ENCODE assay signal across 10 mouse cellular contexts in the genomic region with DNA sequence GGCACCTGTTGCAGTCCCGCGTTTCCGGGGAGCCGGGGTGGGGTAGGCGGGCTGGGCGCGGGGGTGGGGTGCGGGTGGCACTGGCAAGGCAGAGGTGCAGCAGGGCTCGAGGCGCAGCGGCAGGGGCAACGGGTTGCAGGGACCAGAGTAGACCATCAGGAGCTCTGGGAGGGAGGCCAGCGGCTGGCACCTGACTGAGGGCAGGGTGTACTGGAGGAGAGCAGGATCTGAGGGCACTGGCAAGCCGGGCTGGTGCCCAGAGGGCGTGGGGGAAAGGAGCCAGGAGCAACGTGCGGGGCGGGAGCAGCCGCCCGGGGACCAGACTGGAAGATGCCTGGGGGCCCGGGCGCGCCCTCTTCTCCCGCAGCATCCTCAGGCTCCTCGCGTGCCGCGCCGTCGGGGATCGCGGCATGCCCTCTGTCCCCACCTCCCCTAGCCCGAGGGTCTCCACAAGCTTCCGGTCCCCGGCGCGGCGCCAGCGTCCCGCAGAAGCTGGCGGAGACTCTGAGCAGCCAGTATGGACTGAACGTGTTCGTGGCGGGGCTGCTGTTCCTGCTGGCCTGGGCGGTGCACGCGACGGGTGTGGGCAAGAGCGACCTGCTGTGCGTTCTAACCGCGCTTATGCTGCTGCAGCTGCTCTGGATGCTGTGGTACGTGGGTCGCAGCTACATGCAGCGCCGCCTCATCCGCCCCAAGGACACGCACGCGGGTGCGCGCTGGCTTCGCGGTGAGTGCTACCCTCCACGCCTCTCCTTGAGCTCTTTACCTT. TPM values are rescaled to one million over a fixed set of nuclear protein-coding genes. Genes with fewer than 3 reads are reported as not detected.
DNase-seq lines count a peak whose midpoint lies in the region; ATAC-seq lines count a peak whose summit lies in the region.
"Had no signal": no experiment of that assay in that cellular context is flagged by ENCODE, and none has a peak within 500 bp of the region (broad histone marks: within the 10 kb centered on the region; RNA-seq: fewer than 3 reads in every experiment).

No protein-coding gene starts in this region.

- peak; percentile 52; the same call in 1 of the 2 replicates for ATAC-seq in limb, embryonic 11.5 days (ENCODE audit: insufficient number of reproducible peaks, low FRiP score, low TSS enrichment, low read depth)
- no peak; the same call in 1 of the 2 replicates for ATAC-seq in stomach, embryonic 16.5 days (ENCODE audit: insufficient read depth, low FRiP score)

- DNase-seq in adrenal gland, postnatal 14 days: peak; percentile 66
- no peak for DNase-seq in adrenal gland, postnatal 4 days (ENCODE audit: low spot score in 2 of 2)
- DNase-seq in right cerebral cortex, postnatal 4 days: peak; percentile 20
- DNase-seq in right cerebral cortex, postnatal 25 days: no peak
- DNase-seq in limb, embryonic 11.5 days (ENCODE audit: low spot score): peak; percentile 55
- no peak for DNase-seq in cerebellum, adult 9-10 months
- no peak for DNase-seq in layer of hippocampus, adult 8-10 months (ENCODE audit: low spot score in 2 of 2)
- DNase-seq: cerebellum, postnatal 36 days; lung, postnatal 4 days had no signal

- H3K27me3 ChIP-seq in limb, embryonic 11.5 days (ENCODE audit: control insufficient read depth, insufficient read depth, low read length): peaks cover 46% of the 10 kb centered on the region
- H3K27me3 ChIP-seq in stomach, embryonic 16.5 days (ENCODE audit: control insufficient read depth, insufficient read depth, low read length): peaks cover 39% of the 10 kb centered on the region

- H3K27ac ChIP-seq in limb, embryonic 11.5 days (replicated peaks; ENCODE audit: low read depth, low read length): no peak overlapping the region
- H3K27ac ChIP-seq in stomach, embryonic 16.5 days (ENCODE audit: low read length): no peak overlapping the region

- 2% methylated on average over 53 of the region's 65 CpGs for WGBS in limb, embryonic 11.5 days
- WGBS in stomach, embryonic 16.5 days: 3% methylated on average over 65 of the region's 65 CpGs

- H3K36me3 ChIP-seq in limb, embryonic 11.5 days (ENCODE audit: control insufficient read depth, insufficient read depth, low read length): no peaks in the 10 kb centered on the region
- no peaks in the 10 kb centered on the region for H3K36me3 ChIP-seq in stomach, embryonic 16.5 days (ENCODE audit: control insufficient read depth, insufficient read depth, low read length)

- H3K4me3 ChIP-seq in limb, embryonic 11.5 days (ENCODE audit: low read depth, low read length): peak overlapping the region; percentile 9
- H3K4me3 ChIP-seq in stomach, embryonic 16.5 days (replicated peaks; ENCODE audit: low read length): peak overlapping the region; percentile 31

- H3K9me3 ChIP-seq in limb, embryonic 11.5 days (ENCODE audit: control insufficient read depth, low read length): no peaks in the 10 kb centered on the region
- no peaks in the 10 kb centered on the region for H3K9me3 ChIP-seq in stomach, embryonic 16.5 days (replicated peaks; ENCODE audit: control insufficient read depth, low read length)

- H3K4me2 ChIP-seq in limb, embryonic 11.5 days (ENCODE audit: low read depth, severe bottlenecking): peak overlapping the region; percentile 37
- H3K4me2 ChIP-seq in stomach, embryonic 16.5 days (ENCODE audit: low read depth, low read length): peak overlapping the region; percentile 45

- peaks cover 8% of the 10 kb centered on the region; the same call in 1 of the 2 replicates for H3K4me1 ChIP-seq in limb, embryonic 11.5 days (ENCODE audit: control insufficient read depth, insufficient read depth, low read length)
- peaks cover 8% of the 10 kb centered on the region; the same call in 1 of the 2 replicates for H3K4me1 ChIP-seq in stomach, embryonic 16.5 days (ENCODE audit: control insufficient read depth, insufficient read depth, low read length)

- H3K9ac ChIP-seq in limb, embryonic 11.5 days (ENCODE audit: low read length): no peak overlapping the region
- no peak overlapping the region for H3K9ac ChIP-seq in stomach, embryonic 16.5 days (ENCODE audit: low read length)

RNA-seq across cellular contexts. Expression of gene Otop1, which starts 1.5 kb away (rescaled TPM):
- total RNA-seq in adrenal gland, postnatal 14 days (2021): 39.1 and 52.7 TPM in 2 replicates
- total RNA-seq in adrenal gland, postnatal 4 days (2021): 10 to 100 TPM; 10.3 to 12.7 TPM
- polyA plus RNA-seq in limb, embryonic 11.5 days (2014; fragmentation: Nextera tagmentation; extraction: Ambion mirVana): 0.28 and 0.40 TPM in 2 replicates
- polyA plus RNA-seq in stomach, embryonic 16.5 days (2015; fragmentation: Nextera tagmentation; extraction: Ambion mirVana): not detected in 2 replicates
- not detected for total RNA-seq in layer of hippocampus, adult 8-10 months (2022)

RNA-seq across cellular contexts. Expression of gene Tmem128, which starts 17.3 kb away (rescaled TPM):
- total RNA-seq in adrenal gland, postnatal 14 days (2021): 42.6 and 46.3 TPM in 2 replicates
- 10 to 100 TPM; 46.3 to 48.7 TPM for total RNA-seq in adrenal gland, postnatal 4 days (2021)
- 74.2 and 79.9 TPM in 2 replicates for polyA plus RNA-seq in limb, embryonic 11.5 days (2014; fragmentation: Nextera tagmentation; extraction: Ambion mirVana)
- polyA plus RNA-seq in stomach, embryonic 16.5 days (2015; fragmentation: Nextera tagmentation; extraction: Ambion mirVana): 66.2 and 69.0 TPM in 2 replicates
- 10 to 100 TPM; 29.0 to 34.0 (median 30.1) TPM for total RNA-seq in layer of hippocampus, adult 8-10 months (2022)

RNA-seq across cellular contexts. Expression of gene Drd5, which starts 41.9 kb away (rescaled TPM):
- total RNA-seq in adrenal gland, postnatal 14 days (2021): not detected in 2 replicates
- not detected for total RNA-seq in adrenal gland, postnatal 4 days (2021)
- not detected in 2 replicates for polyA plus RNA-seq in limb, embryonic 11.5 days (2014; fragmentation: Nextera tagmentation; extraction: Ambion mirVana)
- not detected in 2 replicates for polyA plus RNA-seq in stomach, embryonic 16.5 days (2015; fragmentation: Nextera tagmentation; extraction: Ambion mirVana)
- total RNA-seq in layer of hippocampus, adult 8-10 months (2022): 10 to 100 TPM; 11.7 to 14.1 (median 12.9) TPM

RNA-seq across cellular contexts. Expression of gene Lyar, which starts 57.0 kb away (rescaled TPM):
- total RNA-seq in adrenal gland, postnatal 14 days (2021): 26.5 and 27.3 TPM in 2 replicates
- total RNA-seq in adrenal gland, postnatal 4 days (2021): 10 to 100 TPM; 27.2 to 29.4 TPM
- polyA plus RNA-seq in limb, embryonic 11.5 days (2014; fragmentation: Nextera tagmentation; extraction: Ambion mirVana): 146 and 152 TPM in 2 replicates
- polyA plus RNA-seq in stomach, embryonic 16.5 days (2015; fragmentation: Nextera tagmentation; extraction: Ambion mirVana): 68.1 and 78.5 TPM in 2 replicates
- 10 to 100 TPM in 2 of 4 experiments, 1 to 10 TPM in 2; 7.5 to 11.5 (median 10.0) TPM for total RNA-seq in layer of hippocampus, adult 8-10 months (2022)

RNA-seq across cellular contexts. Expression of gene Zbtb49, which starts 57.0 kb away (rescaled TPM):
- 9.4 and 10.3 TPM in 2 replicates for total RNA-seq in adrenal gland, postnatal 14 days (2021)
- total RNA-seq in adrenal gland, postnatal 4 days (2021): 10 to 100 TPM; 15.3 to 18.5 TPM
- 15.3 and 19.1 TPM in 2 replicates for polyA plus RNA-seq in limb, embryonic 11.5 days (2014; fragmentation: Nextera tagmentation; extraction: Ambion mirVana)
- polyA plus RNA-seq in stomach, embryonic 16.5 days (2015; fragmentation: Nextera tagmentation; extraction: Ambion mirVana): 10.5 and 11.4 TPM in 2 replicates
- total RNA-seq in layer of hippocampus, adult 8-10 months (2022): 10 to 100 TPM; 17.1 to 21.8 (median 21.0) TPM

Comparison
In these comparisons a context has a peak if more than half of its experiments do, and no peak if none do; other contexts are left out.
1. DNase-seq: peak in adrenal gland, postnatal 14 days (single experiment), right cerebral cortex, postnatal 4 days (single experiment) and limb, embryonic 11.5 days (single experiment); none in adrenal gland, postnatal 4 days (0 of 2), right cerebral cortex, postnatal 25 days (single experiment), cerebellum, adult 9-10 months (single experiment) and layer of hippocampus, adult 8-10 months (0 of 2).
2. RNA of gene Otop1, which starts 1.5 kb away (total RNA-seq): 39.1 to 52.7 TPM in adrenal gland, postnatal 14 days and 10.3 to 12.7 TPM in adrenal gland, postnatal 4 days; not detected in layer of hippocampus, adult 8-10 months; every median in the first group is over 10 times any median in the second.
3. RNA of gene Drd5, which starts 41.9 kb away (total RNA-seq): 11.7 to 14.1 TPM in layer of hippocampus, adult 8-10 months; not detected in adrenal gland, postnatal 4 days and not detected in adrenal gland, postnatal 14 days; every median in the first group is over 10 times any median in the second.